Mouse (Mus musculus): Measurements from ENCODE around the gene Macrod1. TPM values are rescaled to one million over a fixed set of nuclear protein-coding genes. Genes with fewer than 3 reads are reported as not detected.

Gene Macrod1
- polyA plus RNA-seq, 1 experiment from 2014 or later, result 3.3 TPM

DNA sequence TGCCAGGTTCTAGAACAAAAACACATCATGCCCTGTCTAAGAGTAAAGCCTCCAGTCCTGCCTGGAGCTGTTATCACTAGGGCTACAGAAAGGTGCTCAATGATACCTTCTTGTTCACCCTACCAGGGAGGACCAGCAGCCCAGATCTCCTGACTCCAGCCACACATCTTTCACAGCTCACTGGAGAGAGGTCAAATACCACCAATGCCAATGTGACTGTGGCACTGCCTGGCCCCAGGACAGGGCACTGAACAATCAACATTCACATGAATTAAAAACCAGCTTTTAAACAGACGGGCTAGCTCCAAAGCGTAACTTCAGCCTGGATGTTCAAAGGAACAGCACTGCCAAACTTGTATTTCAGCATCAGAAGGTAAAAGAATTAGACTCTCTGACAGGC lies 179.4 kb downstream of the Macrod1 start:
- H3K9ac ChIP-seq (ENCODE audit: low read length), result no peak overlapping the region
- peaks cover 10% of the 10 kb centered on the region for H3K4me1 ChIP-seq (ENCODE audit: control insufficient read depth, insufficient read depth, low read length)
- no peak for ATAC-seq (ENCODE audit: insufficient read depth, low FRiP score, low TSS enrichment)
- H3K27ac ChIP-seq (ENCODE audit: low read depth, low read length), result no peak overlapping the region
- no peak for DNase-seq (ENCODE audit: low spot score)
- H3K9me3 ChIP-seq (ENCODE audit: control insufficient read depth, low read length), result no peaks in the 10 kb centered on the region
- 94% methylated on average over 2 of the region's 2 CpGs for WGBS
- no peak overlapping the region for H3K4me2 ChIP-seq (ENCODE audit: low read depth)
- H3K36me3 ChIP-seq (ENCODE audit: control insufficient read depth, insufficient read depth, low read length), result peaks cover 4% of the 10 kb centered on the region; the same call in 1 of the 2 replicates
- no peak overlapping the region for H3K4me3 ChIP-seq (ENCODE audit: low read depth, low read length)
- no peaks in the 10 kb centered on the region for H3K27me3 ChIP-seq (ENCODE audit: control insufficient read depth, insufficient read depth, low read length)

DNA sequence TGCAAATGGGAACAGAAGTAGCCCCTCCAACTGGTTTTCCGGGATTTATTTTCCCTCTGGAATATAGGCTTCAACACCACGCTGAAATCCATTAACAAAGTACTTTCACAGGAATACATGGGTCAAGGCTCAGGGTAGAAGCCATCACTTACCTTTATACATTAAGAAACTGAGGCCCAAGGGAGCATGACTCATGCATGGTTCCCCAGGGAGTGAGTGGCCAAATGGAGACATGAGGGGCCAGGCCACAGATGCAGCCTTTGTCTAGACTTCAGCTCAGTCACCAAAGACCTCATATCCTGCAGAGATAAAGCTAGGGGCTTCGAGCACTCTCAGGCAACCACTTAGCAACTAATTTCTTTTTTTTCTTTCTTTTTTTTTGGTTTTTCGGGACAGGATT lies 180.1 kb downstream of the Macrod1 start:
- H3K4me1 ChIP-seq (ENCODE audit: control insufficient read depth, insufficient read depth, low read length), result peaks cover 10% of the 10 kb centered on the region
- H3K4me2 ChIP-seq (ENCODE audit: low read depth), result no peak overlapping the region
- H3K9me3 ChIP-seq (ENCODE audit: control insufficient read depth, low read length), result no peaks in the 10 kb centered on the region
- ATAC-seq (ENCODE audit: insufficient read depth, low FRiP score, low TSS enrichment) (no peak), DNase-seq (ENCODE audit: low spot score) (no peak)
- no peak overlapping the region for H3K9ac ChIP-seq (ENCODE audit: low read length)
- WGBS, result 91% methylated on average over 4 of the region's 4 CpGs
- H3K27me3 ChIP-seq (ENCODE audit: control insufficient read depth, insufficient read depth, low read length), result no peaks in the 10 kb centered on the region
- peaks cover 4% of the 10 kb centered on the region; the same call in 1 of the 2 replicates for H3K36me3 ChIP-seq (ENCODE audit: control insufficient read depth, insufficient read depth, low read length)
- no peak overlapping the region for H3K4me3 ChIP-seq (ENCODE audit: low read depth, low read length)
- H3K27ac ChIP-seq (ENCODE audit: low read depth, low read length), result no peak overlapping the region

DNA sequence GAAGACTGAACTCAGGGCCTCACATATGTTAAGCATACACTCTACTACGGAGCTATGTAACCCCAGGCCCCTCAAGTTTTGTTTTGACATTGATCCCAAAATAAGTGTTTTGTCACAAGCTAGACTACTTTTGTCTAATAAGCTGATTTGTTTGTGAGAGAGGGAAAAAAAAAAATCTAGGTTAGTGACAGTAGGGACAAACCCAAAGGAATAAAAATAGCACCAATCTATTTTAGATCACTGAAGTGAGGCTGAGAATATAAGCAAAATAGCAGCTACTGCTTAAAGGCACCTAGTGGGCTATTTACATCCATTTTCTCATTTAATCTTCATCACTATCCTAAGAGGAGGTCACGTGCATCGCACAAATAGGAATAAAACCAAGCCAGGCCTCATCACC lies 183.0 kb downstream of the Macrod1 start:
- 95% methylated on average over 3 of the region's 3 CpGs for WGBS
- H3K27ac ChIP-seq (ENCODE audit: low read depth, low read length), result no peak overlapping the region
- no peaks in the 10 kb centered on the region for H3K27me3 ChIP-seq (ENCODE audit: control insufficient read depth, insufficient read depth, low read length)

GRCm38 (mm10) chr19:7240291-7240690 lies 183.7 kb downstream of the Macrod1 start:
- Histone ChIP-seq H3K27ac (ENCODE audit: low read depth, low read length) (peak overlapping the region; percentile 79; the same call in 1 of the 2 replicates), H3K9ac (ENCODE audit: low read length) (peak overlapping the region; percentile 75), H3K4me3 (ENCODE audit: low read depth, low read length) (peak overlapping the region; percentile 74), H3K4me2 (ENCODE audit: low read depth) (peak overlapping the region; percentile 99), H3K4me1 (ENCODE audit: control insufficient read depth, insufficient read depth, low read length) (peaks cover 10% of the 10 kb centered on the region), H3K36me3 (ENCODE audit: control insufficient read depth, insufficient read depth, low read length) (no peaks in the 10 kb centered on the region), H3K27me3 (ENCODE audit: control insufficient read depth, insufficient read depth, low read length) (no peaks in the 10 kb centered on the region), H3K9me3 (ENCODE audit: control insufficient read depth, low read length) (no peaks in the 10 kb centered on the region)
- ATAC-seq (ENCODE audit: insufficient read depth, low FRiP score, low TSS enrichment) (no peak), DNase-seq (ENCODE audit: low spot score) (no peak)
- WGBS, result 4% methylated on average over 13 of the region's 13 CpGs

More for the DNA sequence above, 183.0 kb downstream of the Macrod1 start:
- H3K4me3 ChIP-seq (ENCODE audit: low read depth, low read length), result peak overlapping the region; percentile 74; the same call in 1 of the 2 replicates
- H3K9ac ChIP-seq (ENCODE audit: low read length), result peak overlapping the region; percentile 75
- no peaks in the 10 kb centered on the region for H3K9me3 ChIP-seq (ENCODE audit: control insufficient read depth, low read length)
- peaks cover 10% of the 10 kb centered on the region for H3K4me1 ChIP-seq (ENCODE audit: control insufficient read depth, insufficient read depth, low read length)
- H3K4me2 ChIP-seq (ENCODE audit: low read depth), result peak overlapping the region; percentile 99
- ATAC-seq (ENCODE audit: insufficient read depth, low FRiP score, low TSS enrichment) (no peak), DNase-seq (ENCODE audit: low spot score) (no peak)
- no peaks in the 10 kb centered on the region for H3K36me3 ChIP-seq (ENCODE audit: control insufficient read depth, insufficient read depth, low read length)

DNA sequence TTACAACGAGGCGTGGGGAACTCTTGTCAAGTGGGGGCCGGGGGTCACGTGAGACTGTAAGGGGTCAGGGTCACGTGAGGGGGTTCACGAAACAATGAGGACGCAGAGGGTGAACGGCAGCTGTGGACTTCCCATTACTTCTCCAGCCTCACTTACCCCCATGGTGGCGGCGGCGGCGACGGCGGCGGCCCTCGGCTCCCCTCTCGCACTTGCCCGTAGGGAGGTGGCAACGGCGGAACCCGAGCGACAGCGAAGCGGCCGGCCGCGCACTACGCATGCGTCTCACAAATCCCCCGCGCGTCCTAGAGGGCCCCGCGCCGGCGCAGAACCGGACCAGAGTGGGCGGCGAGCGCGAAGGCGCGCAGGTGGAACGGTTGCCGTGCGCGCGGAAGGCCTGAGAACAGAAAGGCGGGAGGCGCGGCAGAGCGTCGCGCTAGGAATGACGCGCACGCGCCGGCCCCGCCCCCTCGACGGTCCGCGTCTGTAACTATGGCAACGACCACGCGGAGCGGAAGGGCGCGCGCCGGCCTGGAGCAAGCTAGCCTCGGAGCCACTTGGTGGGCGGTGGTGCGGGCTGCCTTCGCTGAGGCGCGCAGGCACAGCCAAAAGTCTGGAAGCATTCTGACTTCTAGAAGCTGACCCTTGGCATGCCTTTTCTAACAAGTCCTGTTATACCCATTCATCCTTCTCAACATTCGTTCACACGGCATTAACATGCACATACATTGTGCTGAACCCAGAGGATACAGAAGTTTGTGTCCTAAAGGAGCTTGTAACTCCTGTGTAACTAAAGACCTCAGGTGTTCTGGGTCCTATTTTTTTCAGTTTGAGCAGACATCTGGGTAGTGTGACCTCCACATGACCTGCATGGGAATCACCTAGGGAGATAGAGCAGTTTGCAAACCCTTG lies 184.4 kb downstream of the Macrod1 start, which contains the start of gene Naa40:
Naa40 (minus strand) TSS at position 402 of the 909 bp plus-strand sequence.
- Histone ChIP-seq H3K27ac (ENCODE audit: low read depth, low read length) (peak within 1 kb of the TSS; percentile 79; the same call in 1 of the 2 replicates), H3K36me3 (ENCODE audit: control insufficient read depth, insufficient read depth, low read length) (no peaks in the 10 kb centered on the region), H3K4me1 (ENCODE audit: control insufficient read depth, insufficient read depth, low read length) (peaks cover 10% of the 10 kb centered on the region), H3K9me3 (ENCODE audit: control insufficient read depth, low read length) (no peaks in the 10 kb centered on the region), H3K27me3 (ENCODE audit: control insufficient read depth, insufficient read depth, low read length) (no peaks in the 10 kb centered on the region), H3K4me2 (ENCODE audit: low read depth) (peak within 1 kb of the TSS; percentile 99), H3K4me3 (ENCODE audit: low read depth, low read length) (peak within 1 kb of the TSS; percentile 74), H3K9ac (ENCODE audit: low read length) (peak within 1 kb of the TSS; percentile 75)
- peak; percentile 97 for DNase-seq (ENCODE audit: low spot score)
- ATAC-seq (ENCODE audit: insufficient read depth, low FRiP score, low TSS enrichment), result peak; percentile 95
- under 1% methylated on average over 80 of the region's 80 CpGs for WGBS

GRCm38 (mm10) chr19:7246021-7246420 lies 189.4 kb downstream of the Macrod1 start:
- no peak overlapping the region for H3K4me3 ChIP-seq (ENCODE audit: low read depth, low read length)
- H3K4me2 ChIP-seq (ENCODE audit: low read depth), result no peak overlapping the region
- WGBS, result 87% methylated on average over 3 of the region's 3 CpGs
- no peaks in the 10 kb centered on the region for H3K4me1 ChIP-seq (ENCODE audit: control insufficient read depth, insufficient read depth, low read length)
- no peak for DNase-seq (ENCODE audit: low spot score)
- no peak overlapping the region for H3K9ac ChIP-seq (ENCODE audit: low read length)
- H3K9me3 ChIP-seq (ENCODE audit: control insufficient read depth, low read length), result no peaks in the 10 kb centered on the region
- no peak for ATAC-seq (ENCODE audit: insufficient read depth, low FRiP score, low TSS enrichment)
- H3K36me3 ChIP-seq (ENCODE audit: control insufficient read depth, insufficient read depth, low read length), result no peaks in the 10 kb centered on the region
- no peaks in the 10 kb centered on the region for H3K27me3 ChIP-seq (ENCODE audit: control insufficient read depth, insufficient read depth, low read length)
- H3K27ac ChIP-seq (ENCODE audit: low read depth, low read length), result no peak overlapping the region

Other genes with a start within 250 kb of the Macrod1 start
- 4.7 and 6.7 TPM in 2 replicates for gene Rps6ka4, start 216.2 kb upstream of the Macrod1 start, polyA plus RNA-seq (2014; fragmentation: Nextera tagmentation; extraction: Ambion mirVana)
- 0.89 and 1.0 TPM in 2 replicates for gene Ccdc88b, start 198.6 kb upstream of the Macrod1 start, polyA plus RNA-seq (2014; fragmentation: Nextera tagmentation; extraction: Ambion mirVana)
- gene Trmt112, start 147.1 kb upstream of the Macrod1 start, polyA plus RNA-seq (2014; fragmentation: Nextera tagmentation; extraction: Ambion mirVana), result 125 and 131 TPM in 2 replicates
- 110 and 120 TPM in 2 replicates for gene Prdx5, start 146.7 kb upstream of the Macrod1 start, polyA plus RNA-seq (2014; fragmentation: Nextera tagmentation; extraction: Ambion mirVana)
- gene Esrra, start 135.0 kb upstream of the Macrod1 start, polyA plus RNA-seq (2014; fragmentation: Nextera tagmentation; extraction: Ambion mirVana), result 4.1 and 4.3 TPM in 2 replicates
- gene Catsperz, start 131.4 kb upstream of the Macrod1 start, polyA plus RNA-seq (2014; fragmentation: Nextera tagmentation; extraction: Ambion mirVana), result 0.77 TPM in 1 of 2 replicates, not detected in the other
- gene Kcnk4, start 122.3 kb upstream of the Macrod1 start, polyA plus RNA-seq (2014; fragmentation: Nextera tagmentation; extraction: Ambion mirVana), result 0.13 and 0.28 TPM in 2 replicates
- gene Bad, start 114.9 kb upstream of the Macrod1 start, polyA plus RNA-seq (2014; fragmentation: Nextera tagmentation; extraction: Ambion mirVana), result 53.0 and 58.5 TPM in 2 replicates
- 34.6 and 39.7 TPM in 2 replicates for gene Gpr137, start 114.3 kb upstream of the Macrod1 start, polyA plus RNA-seq (2014; fragmentation: Nextera tagmentation; extraction: Ambion mirVana)
- gene Ppp1r14b, start 81.8 kb upstream of the Macrod1 start, polyA plus RNA-seq (2014; fragmentation: Nextera tagmentation; extraction: Ambion mirVana), result 290 and 313 TPM in 2 replicates
- 22.7 and 25.0 TPM in 2 replicates for gene Plcb3, start 80.3 kb upstream of the Macrod1 start, polyA plus RNA-seq (2014; fragmentation: Nextera tagmentation; extraction: Ambion mirVana)
- gene Fkbp2, start 76.3 kb upstream of the Macrod1 start, polyA plus RNA-seq (2014; fragmentation: Nextera tagmentation; extraction: Ambion mirVana), result 80.1 and 86.5 TPM in 2 replicates
- 27.8 and 29.4 TPM in 2 replicates for gene Vegfb, start 69.2 kb upstream of the Macrod1 start, polyA plus RNA-seq (2014; fragmentation: Nextera tagmentation; extraction: Ambion mirVana)
- gene Dnajc4, start 64.2 kb upstream of the Macrod1 start, polyA plus RNA-seq (2014; fragmentation: Nextera tagmentation; extraction: Ambion mirVana), result 16.2 and 17.3 TPM in 2 replicates
- 19.6 and 20.5 TPM in 2 replicates for gene Nudt22, start 60.7 kb upstream of the Macrod1 start, polyA plus RNA-seq (2014; fragmentation: Nextera tagmentation; extraction: Ambion mirVana)
- 9.7 and 12.1 TPM in 2 replicates for gene Trpt1, start 60.7 kb upstream of the Macrod1 start, polyA plus RNA-seq (2014; fragmentation: Nextera tagmentation; extraction: Ambion mirVana)
- 8.8 and 9.5 TPM in 2 replicates for gene Fermt3, start 37.3 kb upstream of the Macrod1 start, polyA plus RNA-seq (2014; fragmentation: Nextera tagmentation; extraction: Ambion mirVana)
- 423 and 425 TPM in 2 replicates for gene Stip1, start 16.8 kb upstream of the Macrod1 start, polyA plus RNA-seq (2014; fragmentation: Nextera tagmentation; extraction: Ambion mirVana)
- gene Flrt1, start 48.9 kb downstream of the Macrod1 start, polyA plus RNA-seq (2014; fragmentation: Nextera tagmentation; extraction: Ambion mirVana), result 6.6 and 7.5 TPM in 2 replicates
- gene Otub1, start 149.5 kb downstream of the Macrod1 start, polyA plus RNA-seq (2014; fragmentation: Nextera tagmentation; extraction: Ambion mirVana), result 248 and 255 TPM in 2 replicates
- gene Cox8a, start 160.8 kb downstream of the Macrod1 start, polyA plus RNA-seq (2014; fragmentation: Nextera tagmentation; extraction: Ambion mirVana), result 706 and 761 TPM in 2 replicates
- 83.5 and 90.4 TPM in 2 replicates for gene Naa40, start 184.4 kb downstream of the Macrod1 start, polyA plus RNA-seq (2014; fragmentation: Nextera tagmentation; extraction: Ambion mirVana)
- gene Rcor2, start 210.5 kb downstream of the Macrod1 start, polyA plus RNA-seq (2014; fragmentation: Nextera tagmentation; extraction: Ambion mirVana), result 34.9 and 36.8 TPM in 2 replicates